Mouse (Mus musculus): ENCODE data around the gene Tmod3. TPM values are rescaled to one million over a fixed set of nuclear protein-coding genes. Genes with fewer than 3 reads are reported as not detected.
A peak's percentile ranks its signal among the peaks of the same experiment; 100 is the strongest.

The Tmod3 gene
- polyA plus RNA-seq, 1 experiment, result 24.0 TPM

DNA sequence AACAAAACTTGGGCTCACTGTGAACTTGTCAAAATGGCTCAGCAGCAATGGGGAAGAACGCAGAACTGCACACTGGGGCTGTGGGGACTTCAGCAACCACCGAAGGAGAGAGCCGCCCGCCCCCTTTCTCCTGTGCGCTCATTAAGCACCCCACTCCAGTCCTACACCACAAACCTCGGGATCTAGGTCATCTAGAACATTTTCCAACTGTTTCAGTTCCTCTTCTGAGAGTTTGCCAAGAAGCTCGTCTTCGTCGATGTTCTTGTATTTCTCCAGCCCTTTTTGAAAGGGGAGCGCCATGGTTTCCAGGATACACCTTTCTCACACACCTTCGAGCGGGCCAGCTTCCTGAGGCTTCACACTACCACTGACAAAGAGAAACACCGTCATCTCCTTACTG, 37.6 kb upstream of the Tmod3 start:
- no peaks in the 10 kb centered on the region for H3K27me3 ChIP-seq (ENCODE audit: control insufficient read depth, insufficient read depth, low read length)
- no peak overlapping the region for H3K4me3 ChIP-seq (ENCODE audit: extremely low read depth, insufficient read depth, insufficient read length)
- H3K4me1 ChIP-seq (ENCODE audit: control insufficient read depth, insufficient read depth, insufficient read length), result no peaks in the 10 kb centered on the region
- 66% methylated on average over 13 of the region's 13 CpGs for WGBS
- H3K36me3 ChIP-seq (ENCODE audit: control insufficient read depth, insufficient read depth, low read length), result no peaks in the 10 kb centered on the region
- no peak overlapping the region for H3K27ac ChIP-seq (ENCODE audit: insufficient read depth, low read length)
- no peak for TF ChIP-seq CTCF (IDR thresholded peaks at IDR 0.05; ENCODE audit: extremely low read depth, insufficient read depth, insufficient read length, insufficient replicate concordance)
- no peak for DNase-seq (ENCODE audit: low read depth in 1 of 2, low spot score in 2 of 2)

DNA sequence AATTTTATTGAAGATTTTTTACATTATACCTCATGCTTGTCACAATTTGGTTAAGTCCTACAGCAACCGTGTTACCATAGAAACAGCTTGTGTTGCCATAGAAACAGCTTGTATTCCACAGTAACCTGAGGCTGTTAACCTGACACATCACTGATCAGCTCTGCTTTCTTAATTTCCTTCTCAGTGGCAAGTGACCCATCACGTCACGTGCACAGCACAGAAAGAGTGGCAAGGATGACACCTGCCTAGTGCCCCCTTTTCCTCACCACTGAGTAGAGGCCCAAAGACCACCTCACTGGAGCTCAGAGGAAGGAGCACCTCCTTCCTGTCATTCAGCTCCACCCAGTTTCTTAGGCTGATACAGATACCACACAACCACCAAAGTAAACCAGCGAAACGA, 34.0 kb upstream of the Tmod3 start:
- H3K4me1 ChIP-seq (ENCODE audit: control insufficient read depth, insufficient read depth, insufficient read length), result no peaks in the 10 kb centered on the region
- no peaks in the 10 kb centered on the region for H3K27me3 ChIP-seq (ENCODE audit: control insufficient read depth, insufficient read depth, low read length)
- TF ChIP-seq POLR2A (IDR thresholded peaks at IDR 0.05; ENCODE audit: low read depth, low read length), result no peak
- TF ChIP-seq CTCF (IDR thresholded peaks at IDR 0.05; ENCODE audit: extremely low read depth, insufficient read depth, insufficient read length, insufficient replicate concordance), result no peak
- WGBS, result 85% methylated on average over 5 of the region's 5 CpGs
- H3K27ac ChIP-seq (ENCODE audit: insufficient read depth, low read length), result no peak overlapping the region
- no peaks in the 10 kb centered on the region for H3K36me3 ChIP-seq (ENCODE audit: control insufficient read depth, insufficient read depth, low read length)
- no peak overlapping the region for H3K4me3 ChIP-seq (ENCODE audit: extremely low read depth, insufficient read depth, insufficient read length)
- DNase-seq (ENCODE audit: low read depth in 1 of 2, low spot score in 2 of 2), result no peak

DNA sequence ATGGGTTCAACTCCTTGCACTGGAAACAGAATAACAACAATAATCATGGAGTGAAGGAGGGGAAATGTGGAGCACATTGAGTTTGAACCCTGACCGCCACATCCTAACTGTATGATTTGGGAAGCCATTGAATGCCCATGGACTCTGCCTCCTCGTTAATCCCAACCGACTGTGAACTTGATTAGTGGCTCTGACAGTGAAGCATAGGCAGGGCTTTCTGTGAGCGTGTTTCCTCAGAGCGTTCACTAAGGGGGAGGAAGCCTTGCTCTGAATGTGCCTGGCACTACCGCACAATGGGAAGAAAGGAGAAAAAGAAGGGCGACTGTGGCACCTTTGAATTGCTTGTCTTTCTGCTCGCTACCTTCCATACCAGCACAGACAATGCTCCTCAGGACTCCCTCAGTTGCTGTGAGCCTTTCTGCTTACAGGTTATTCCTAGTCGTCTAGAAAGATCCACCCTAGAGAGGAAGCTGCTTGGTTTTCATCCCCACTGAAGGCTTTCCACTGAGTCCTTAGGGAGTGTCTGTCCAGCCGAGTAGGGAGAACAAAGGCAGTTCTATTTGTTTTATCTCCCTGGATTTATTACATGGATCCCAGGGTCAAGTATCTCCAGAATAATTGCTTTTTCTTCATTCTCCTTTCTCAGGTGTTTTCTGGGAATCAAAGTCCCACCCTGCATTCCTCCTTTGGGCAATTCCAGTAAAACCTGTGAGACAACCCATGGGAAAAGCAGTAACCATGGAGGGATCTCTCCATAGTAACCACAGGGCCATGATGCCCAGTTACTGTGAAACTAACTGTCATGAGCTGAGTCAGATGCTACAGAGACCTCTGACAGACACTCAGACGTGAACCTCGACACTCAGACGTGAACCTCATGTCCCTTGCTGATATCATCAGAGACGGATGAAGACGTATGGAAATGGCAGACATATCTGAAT, 30.7 kb upstream of the Tmod3 start:
- 89% methylated on average over 15 of the region's 15 CpGs for WGBS
- no peak overlapping the region for H3K4me3 ChIP-seq (ENCODE audit: extremely low read depth, insufficient read depth, insufficient read length)
- no peaks in the 10 kb centered on the region for H3K4me1 ChIP-seq (ENCODE audit: control insufficient read depth, insufficient read depth, insufficient read length)
- no peak overlapping the region for H3K27ac ChIP-seq (ENCODE audit: insufficient read depth, low read length)
- DNase-seq (ENCODE audit: low read depth in 1 of 2, low spot score in 2 of 2), result no peak
- no peak for TF ChIP-seq CTCF (IDR thresholded peaks at IDR 0.05; ENCODE audit: extremely low read depth, insufficient read depth, insufficient read length, insufficient replicate concordance)
- TF ChIP-seq POLR2A (IDR thresholded peaks at IDR 0.05; ENCODE audit: low read depth, low read length), result no peak
- H3K36me3 ChIP-seq (ENCODE audit: control insufficient read depth, insufficient read depth, low read length), result no peaks in the 10 kb centered on the region
- H3K27me3 ChIP-seq (ENCODE audit: control insufficient read depth, insufficient read depth, low read length), result no peaks in the 10 kb centered on the region

DNA sequence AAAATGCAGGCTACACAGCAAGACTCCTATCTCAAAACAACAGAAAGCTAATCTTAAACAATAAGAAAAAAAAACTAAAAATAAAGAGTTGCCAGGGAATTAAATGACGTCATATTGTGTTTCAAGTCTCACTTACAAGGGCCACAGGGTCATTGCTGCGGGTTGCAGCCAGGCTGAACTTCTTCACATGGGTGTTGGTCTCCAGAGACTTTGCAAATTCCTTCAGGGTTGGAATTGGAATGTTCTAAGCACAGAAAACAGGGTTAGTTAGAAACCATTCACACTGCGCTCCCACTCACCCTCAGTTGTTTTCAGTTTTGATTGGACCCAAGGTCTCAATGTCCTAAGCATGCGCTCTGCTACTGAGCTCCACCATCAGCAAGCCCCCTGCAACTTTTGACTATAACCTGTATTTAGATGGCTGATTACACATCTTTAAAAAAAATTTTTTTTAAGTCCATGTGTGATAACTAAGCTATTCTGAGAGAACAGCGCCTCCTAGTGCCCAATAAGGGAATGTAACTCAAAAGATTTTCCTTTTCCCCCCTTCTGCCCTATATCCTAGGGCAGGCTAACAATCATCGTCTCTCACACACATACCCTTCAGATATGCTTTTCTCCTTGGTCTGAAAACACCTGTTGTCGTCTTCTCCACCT, 22.4 kb upstream of the Tmod3 start:
- Histone ChIP-seq H3K27ac (ENCODE audit: insufficient read depth, low read length) (no peak overlapping the region), H3K27me3 (ENCODE audit: control insufficient read depth, insufficient read depth, low read length) (no peaks in the 10 kb centered on the region), H3K36me3 (ENCODE audit: control insufficient read depth, insufficient read depth, low read length) (no peaks in the 10 kb centered on the region), H3K4me3 (ENCODE audit: extremely low read depth, insufficient read depth, insufficient read length) (no peak overlapping the region), H3K4me1 (ENCODE audit: control insufficient read depth, insufficient read depth, insufficient read length) (no peaks in the 10 kb centered on the region)
- TF ChIP-seq POLR2A (IDR thresholded peaks at IDR 0.05; ENCODE audit: low read depth, low read length), result no peak
- no peak for TF ChIP-seq CTCF (IDR thresholded peaks at IDR 0.05; ENCODE audit: extremely low read depth, insufficient read depth, insufficient read length, insufficient replicate concordance)
- 48% methylated on average over 7 of the region's 7 CpGs for WGBS
- DNase-seq (ENCODE audit: low read depth in 1 of 2, low spot score in 2 of 2), result peak in 1 of 2 experiments; percentile 38

DNA sequence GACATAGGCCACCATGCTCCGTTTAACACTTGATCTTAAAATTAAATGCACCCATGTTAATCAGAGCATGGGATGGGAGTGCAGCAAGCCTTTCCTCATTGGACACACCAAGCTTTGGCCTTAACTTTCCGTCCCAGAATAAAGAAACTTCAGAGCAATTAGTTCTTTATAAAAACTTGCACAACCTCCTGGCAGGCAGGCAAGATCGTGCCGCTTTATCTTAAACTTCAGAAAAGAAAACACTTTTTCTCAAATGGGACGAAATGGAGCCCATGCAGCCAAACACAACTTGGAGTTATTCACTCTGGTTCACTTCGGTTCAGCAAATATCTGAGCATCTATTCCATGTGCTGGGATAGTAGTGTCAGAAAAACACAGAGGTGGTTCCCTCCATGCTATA, 19.9 kb upstream of the Tmod3 start:
- no peak overlapping the region for H3K27ac ChIP-seq (ENCODE audit: insufficient read depth, low read length)
- H3K27me3 ChIP-seq (ENCODE audit: control insufficient read depth, insufficient read depth, low read length), result no peaks in the 10 kb centered on the region
- WGBS, result 87% methylated on average over 6 of the region's 6 CpGs
- no peak overlapping the region for H3K4me3 ChIP-seq (ENCODE audit: extremely low read depth, insufficient read depth, insufficient read length)
- no peak for DNase-seq (ENCODE audit: low read depth in 1 of 2, low spot score in 2 of 2)
- TF ChIP-seq CTCF (IDR thresholded peaks at IDR 0.05; ENCODE audit: extremely low read depth, insufficient read depth, insufficient read length, insufficient replicate concordance), result no peak
- no peak for TF ChIP-seq POLR2A (IDR thresholded peaks at IDR 0.05; ENCODE audit: low read depth, low read length)
- no peaks in the 10 kb centered on the region for H3K4me1 ChIP-seq (ENCODE audit: control insufficient read depth, insufficient read depth, insufficient read length)
- no peaks in the 10 kb centered on the region for H3K36me3 ChIP-seq (ENCODE audit: control insufficient read depth, insufficient read depth, low read length)

DNA sequence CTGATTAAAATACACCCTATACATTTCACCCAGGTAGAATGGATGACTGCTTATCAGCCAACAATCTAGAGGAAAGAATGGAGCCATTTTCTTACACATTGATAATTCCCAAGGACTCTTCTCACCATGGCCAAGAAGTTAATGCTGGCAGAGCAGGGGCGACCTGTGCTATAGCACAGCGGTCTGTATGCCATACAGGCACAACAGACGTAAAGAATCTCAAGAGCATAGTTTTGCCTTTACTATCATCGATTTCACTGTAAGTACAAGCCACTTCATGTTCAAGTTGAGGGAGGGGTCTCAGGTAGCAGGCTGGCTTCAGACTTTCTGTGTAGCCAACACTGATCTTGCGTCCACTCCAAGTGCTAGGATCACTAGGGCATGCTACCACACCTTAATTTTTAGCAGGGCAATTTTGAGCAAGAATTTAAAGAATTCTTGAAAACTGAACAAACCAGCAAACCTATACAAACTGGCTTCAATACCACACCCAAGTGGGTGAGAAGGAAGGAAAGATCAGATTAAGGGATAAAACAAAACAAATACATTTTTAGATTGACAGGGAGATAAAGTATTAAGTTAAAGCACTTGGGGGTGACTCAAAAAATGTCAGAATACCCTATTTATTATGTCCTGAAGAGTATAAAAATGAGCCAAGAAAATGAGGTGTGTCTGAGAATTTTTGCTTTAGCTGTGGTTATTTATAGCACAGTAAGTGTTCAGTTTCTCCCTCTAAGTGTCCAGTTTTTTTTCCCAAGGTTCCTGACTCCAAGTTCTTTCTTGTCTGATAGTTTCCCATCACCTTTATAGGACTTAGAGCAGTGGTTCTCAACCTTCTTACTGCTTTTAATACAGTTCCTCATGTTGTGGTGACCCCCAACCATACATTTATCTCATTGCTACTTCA, 11.8 kb upstream of the Tmod3 start:
- H3K4me3 ChIP-seq (ENCODE audit: extremely low read depth, insufficient read depth, insufficient read length), result no peak overlapping the region
- DNase-seq (ENCODE audit: low read depth in 1 of 2, low spot score in 2 of 2), result no peak
- TF ChIP-seq CTCF (IDR thresholded peaks at IDR 0.05; ENCODE audit: extremely low read depth, insufficient read depth, insufficient read length, insufficient replicate concordance) (no peak), POLR2A (IDR thresholded peaks at IDR 0.05; ENCODE audit: low read depth, low read length) (no peak)
- 91% methylated on average over 5 of the region's 5 CpGs for WGBS
- no peaks in the 10 kb centered on the region for H3K36me3 ChIP-seq (ENCODE audit: control insufficient read depth, insufficient read depth, low read length)
- H3K27me3 ChIP-seq (ENCODE audit: control insufficient read depth, insufficient read depth, low read length), result no peaks in the 10 kb centered on the region
- H3K4me1 ChIP-seq (ENCODE audit: control insufficient read depth, insufficient read depth, insufficient read length), result no peaks in the 10 kb centered on the region; the same call in 1 of the 2 replicates
- H3K27ac ChIP-seq (ENCODE audit: insufficient read depth, low read length), result no peak overlapping the region
